Mouse (Mus musculus) left cerebral cortex, adult 8-10 months (tissue): ENCODE measurements around the gene Nedd8. TPM values are rescaled to one million over a fixed set of nuclear protein-coding genes. Genes with fewer than 3 reads are reported as not detected.

Source experiments
- DNase-seq, 2 experiments: peaks; one replicate each; pipeline ENCODE4 v3.0.0; 2022; ENCODE audit warnings: low spot score in 2 of 2
- total RNA-seq, 4 experiments: library from RNA; stranded (reverse); gene quantifications; 2 replicates each; pipeline ENCODE4 v1.2.4; 2022

The Nedd8 gene
- total RNA-seq, 4 experiments from 2014 or later, result 310 to 370 (median 342) TPM

DNA sequence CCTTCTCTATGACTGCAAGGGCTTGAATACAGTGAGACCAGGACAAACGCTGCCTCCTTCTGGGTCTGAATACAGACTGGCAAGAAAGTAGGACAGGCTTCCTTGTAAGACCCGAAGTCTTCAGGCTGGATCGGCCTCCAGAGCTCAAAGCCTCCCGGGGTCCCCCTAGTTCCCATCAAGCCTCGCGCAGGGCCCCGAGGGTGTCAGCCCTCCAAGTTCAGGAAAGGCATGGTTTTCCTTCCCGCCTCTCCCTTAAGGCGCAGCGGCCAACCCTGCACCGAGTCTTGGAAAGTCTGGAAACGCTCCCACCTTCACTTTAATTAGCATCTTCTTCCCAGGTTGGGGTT, 465 bp downstream of the Nedd8 start:
- no peak for DNase-seq

DNA sequence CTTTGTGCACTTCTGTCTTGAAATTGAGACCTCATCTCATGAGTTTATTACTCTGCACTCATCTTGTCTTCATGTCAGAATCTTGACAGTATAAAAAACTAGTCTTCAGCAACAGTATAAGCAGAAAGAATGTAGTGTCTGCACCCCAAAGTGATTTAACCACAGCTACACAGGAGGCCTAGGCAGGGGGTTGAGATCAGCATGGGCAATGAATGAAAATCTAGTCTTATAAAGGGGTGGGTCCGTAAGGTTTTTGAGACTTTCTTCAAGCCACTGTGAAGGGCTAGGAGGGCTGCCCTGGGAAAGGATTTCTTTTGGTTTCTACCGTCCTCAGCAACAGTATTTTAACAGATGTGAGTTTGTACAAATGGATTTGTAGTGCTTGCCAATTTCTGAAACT, 11.3 kb downstream of the Nedd8 start:
- DNase-seq, result no peak

DNA sequence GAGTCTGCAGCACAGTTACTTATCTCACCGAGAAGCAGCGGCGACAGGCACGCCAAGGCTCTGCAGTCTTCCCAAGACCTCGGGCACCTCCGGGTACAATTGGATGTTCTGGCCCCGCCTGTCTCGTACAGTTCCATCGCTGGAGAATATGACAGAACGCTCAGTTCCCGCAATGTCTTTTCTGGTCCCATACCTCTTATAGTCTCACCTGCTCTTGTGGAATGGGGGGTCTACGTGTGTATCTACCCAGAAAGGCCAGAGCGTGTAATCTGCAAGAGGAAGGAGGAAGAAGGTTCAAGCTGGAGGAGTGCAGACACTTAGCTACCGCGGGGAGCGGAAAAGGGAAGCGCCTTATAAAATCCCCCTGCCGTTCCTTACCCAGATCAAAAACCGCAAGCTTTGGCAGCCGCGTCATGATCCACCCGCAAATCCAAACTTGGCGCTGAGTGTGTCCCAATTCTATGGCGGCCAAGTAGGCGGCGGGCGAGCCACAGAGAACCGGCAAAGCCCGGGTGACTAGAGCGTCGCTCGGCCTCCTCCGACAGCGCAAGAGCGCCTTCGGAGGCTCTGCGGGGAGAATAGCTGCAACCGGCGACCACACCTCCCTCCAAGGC, 11.9 kb downstream of the Nedd8 start, which contains the start of gene Mdp1:
TSS of gene Mdp1 (minus strand) at position 549 of the 614 bp plus-strand sequence.
- peak; percentile 67 to 74 for DNase-seq

DNA sequence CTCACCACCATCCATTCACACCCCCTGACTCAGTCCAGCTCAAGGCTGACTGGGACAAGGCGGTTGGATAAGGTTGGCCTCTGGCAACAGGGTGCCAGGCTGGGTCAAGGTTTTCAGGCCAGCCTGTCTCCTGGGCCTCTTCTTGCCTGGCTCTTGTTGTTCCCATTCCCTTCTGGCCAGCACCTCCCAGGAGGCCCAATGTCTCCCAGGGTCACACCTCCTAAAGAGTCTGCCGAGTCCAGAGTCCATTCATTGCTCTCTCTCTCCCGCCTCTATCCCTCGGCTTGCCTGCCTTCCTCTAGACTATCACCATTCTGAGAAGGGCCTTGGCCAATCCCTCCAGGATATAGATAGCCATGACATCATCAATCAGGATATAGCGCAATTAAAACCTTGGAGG, 13.9 kb downstream of the Nedd8 start:
- no peak for DNase-seq

DNA sequence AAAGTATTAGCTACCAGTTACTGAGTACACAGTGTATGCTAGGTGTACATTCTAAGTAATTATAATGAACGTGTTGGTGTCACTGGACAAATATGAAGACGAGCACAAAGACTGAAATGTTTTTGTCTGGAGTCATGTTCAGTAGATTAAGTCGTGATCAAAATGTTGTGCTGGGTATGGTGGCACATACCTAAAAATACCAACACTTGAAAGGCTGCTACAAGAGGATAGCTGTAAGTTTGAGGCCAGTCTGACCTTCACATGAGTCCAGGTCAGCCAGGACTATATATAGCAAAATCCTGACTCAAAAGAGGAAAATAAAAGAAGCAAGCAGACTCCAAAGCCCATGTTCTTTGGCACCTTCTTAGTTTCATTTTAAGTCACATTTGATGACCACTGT, 15.0 kb downstream of the Nedd8 start:
- DNase-seq, result no peak

DNA sequence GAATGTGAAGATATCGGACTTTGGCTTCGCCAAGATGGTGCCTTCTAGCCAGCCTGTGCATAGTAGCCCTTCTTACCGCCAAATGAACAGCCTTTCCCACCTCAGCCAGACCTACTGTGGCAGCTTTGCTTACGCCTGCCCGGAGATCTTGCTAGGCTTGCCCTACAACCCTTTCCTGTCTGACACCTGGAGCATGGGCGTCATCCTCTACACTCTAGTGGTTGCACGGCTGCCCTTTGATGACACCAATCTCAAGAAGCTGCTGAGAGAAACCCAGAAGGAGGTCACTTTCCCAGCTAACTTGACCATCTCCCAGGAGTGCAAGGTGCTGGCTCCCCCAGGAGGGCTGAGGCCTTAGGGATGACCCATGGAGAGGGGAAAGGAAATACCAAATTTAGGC, 20.4 kb downstream of the Nedd8 start:
- no peak for DNase-seq

DNA sequence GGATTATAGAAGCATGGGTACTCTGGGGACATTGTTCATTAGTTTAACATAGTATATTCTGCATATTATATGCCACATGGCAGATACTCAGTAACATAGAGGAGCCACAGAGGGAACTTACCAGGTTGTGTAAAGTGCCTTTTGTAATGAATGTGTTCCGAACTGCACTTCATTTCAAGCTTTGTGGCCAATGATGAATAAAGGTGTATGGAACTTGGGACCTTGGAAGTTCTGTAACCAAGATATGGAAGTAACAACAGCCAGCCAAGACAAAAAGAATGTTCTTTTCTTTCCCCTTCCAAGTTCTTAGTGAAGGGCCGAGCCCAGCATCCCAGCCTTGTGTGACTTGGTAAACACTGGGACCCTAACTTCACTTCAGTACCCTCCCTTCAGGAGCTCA, 22.0 kb downstream of the Nedd8 start, which contains the start of gene Tssk4:
TSS of gene Tssk4 (plus strand) at position 301 of the 400 bp plus-strand sequence.
- no peak for DNase-seq

DNA sequence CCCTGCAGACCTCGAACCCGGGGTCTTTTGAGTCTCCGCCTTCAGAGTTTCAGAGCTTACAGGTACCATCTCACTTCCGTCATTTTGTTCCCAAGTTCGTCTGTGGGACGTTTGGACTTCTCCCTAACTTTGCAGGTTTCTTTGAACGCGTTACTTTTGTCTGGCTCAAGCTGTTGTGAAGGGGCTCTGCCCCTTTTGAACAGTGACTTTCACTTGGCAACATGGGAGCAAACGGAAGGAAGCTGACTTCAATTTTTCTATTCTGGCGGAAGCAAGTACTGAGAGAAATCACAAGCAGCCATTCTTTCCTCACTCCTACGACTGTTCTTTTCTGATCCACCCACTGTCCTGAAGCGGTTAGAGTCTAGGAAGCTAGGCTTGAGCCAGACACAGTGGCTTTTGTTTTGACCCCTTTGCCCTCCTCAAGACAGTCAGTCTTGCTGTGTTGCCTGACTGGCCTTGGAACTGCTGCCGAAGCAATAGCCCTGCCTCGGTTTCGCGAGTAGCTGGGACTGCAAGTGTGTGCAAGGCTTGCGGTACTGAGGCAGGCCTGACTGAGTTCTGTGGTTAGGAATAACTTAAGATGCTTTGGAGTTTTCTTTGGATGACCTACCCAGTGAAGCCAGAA, 27.5 kb downstream of the Nedd8 start:
- DNase-seq, result no peak

DNA sequence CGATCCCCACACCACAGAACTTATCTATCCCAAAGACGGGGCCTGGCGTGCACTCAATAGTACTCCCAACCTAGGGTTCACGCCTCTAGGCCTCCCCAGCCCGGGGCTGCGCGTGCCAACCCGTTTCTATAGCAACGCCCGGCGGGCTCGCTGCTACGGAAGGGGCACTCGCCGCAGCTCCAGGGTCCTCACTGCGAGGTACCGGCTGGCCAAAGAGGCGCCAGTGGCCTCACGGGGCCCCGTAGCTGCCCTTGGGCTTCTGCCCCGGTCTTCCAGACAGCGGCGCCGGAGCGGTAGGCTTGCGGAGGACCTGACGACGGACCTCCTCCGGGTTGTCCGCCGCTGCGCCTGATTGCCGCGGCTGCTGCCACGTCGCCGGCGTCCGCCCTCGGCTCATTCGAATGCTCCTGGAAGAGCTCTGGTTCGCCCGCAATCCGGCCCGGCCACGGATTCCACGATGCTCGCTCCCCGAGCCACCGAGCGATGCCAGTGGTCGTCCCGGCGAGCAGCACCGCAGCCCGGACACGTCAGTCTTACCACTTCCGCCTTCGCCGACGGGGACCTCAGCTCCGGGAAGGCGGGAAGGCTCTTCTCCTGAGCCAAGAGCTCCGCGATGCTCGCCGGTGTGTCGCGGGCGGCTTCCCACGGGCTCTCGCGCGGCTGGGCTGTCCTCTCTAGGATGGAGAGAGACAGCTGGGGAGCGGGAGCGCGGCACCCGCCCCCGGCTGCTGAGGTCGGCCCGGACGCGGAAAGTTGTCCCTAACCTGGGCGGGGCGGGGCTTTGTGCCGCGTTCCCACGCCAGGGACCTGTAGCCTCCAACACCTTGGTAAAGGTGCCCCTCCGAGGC, 28.6 kb downstream of the Nedd8 start, which contains the start of gene Tm9sf1:
TSS of gene Tm9sf1 (minus strand) at position 747 of the 848 bp plus-strand sequence.
- DNase-seq, result peak; percentile 79 to 87

DNA sequence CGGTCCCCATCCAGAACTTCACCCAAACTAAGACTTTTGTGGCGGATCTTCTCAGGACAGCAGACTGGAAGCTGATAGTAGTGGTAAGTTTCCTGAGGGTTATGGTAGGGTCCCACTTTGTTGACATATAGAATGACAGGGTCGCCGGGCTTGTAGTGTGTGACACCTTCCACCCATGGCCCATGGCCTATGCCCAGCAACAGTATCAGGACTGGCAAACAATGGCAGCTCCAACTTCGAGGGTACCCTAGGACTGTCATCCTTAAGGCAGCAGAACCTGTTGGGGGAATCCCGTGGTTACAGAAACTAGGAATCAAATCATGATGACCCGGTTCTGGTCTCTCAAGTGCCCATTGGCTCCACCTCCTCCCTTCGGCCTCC, 29.3 kb downstream of the Nedd8 start:
- DNase-seq, result no peak

DNA sequence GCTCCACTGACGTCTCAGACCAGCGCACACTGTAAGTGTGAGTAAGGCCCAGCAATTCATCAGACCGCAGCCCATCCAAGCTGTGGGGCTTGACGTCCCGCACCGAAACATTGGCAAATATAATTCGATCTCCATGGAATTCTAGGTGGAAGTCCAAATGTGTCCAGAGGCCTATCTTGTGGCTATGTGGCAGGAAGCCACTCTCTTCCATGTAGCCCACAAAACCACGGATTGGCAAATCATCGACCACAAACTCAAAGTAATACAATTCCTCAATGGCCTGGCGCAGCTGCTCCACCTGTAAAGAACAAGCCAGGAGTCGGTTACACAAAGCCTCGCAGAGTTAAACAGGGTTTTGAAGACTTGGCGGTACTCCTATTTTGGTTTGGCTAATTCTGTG, 30.6 kb downstream of the Nedd8 start:
- no peak for DNase-seq

DNA sequence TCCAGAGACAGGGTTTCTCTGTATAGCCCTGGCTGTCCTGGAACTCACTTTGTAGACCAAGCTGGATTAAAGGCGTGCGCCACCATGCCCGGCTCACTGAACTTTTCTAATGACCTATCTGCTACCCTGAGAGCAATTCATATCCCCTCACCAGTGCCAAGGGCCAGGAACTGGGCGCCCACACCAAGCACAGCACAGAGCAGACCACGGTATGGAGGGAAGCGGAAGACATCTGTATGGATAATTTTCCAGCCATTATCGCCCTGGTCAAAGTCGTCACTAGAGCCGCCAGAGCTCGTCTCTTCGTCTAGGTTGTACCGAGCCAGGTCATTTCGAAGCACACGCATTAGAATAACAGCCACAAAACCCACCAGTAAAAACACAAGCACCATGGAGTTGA, 31.1 kb downstream of the Nedd8 start:
- DNase-seq, result no peak

DNA sequence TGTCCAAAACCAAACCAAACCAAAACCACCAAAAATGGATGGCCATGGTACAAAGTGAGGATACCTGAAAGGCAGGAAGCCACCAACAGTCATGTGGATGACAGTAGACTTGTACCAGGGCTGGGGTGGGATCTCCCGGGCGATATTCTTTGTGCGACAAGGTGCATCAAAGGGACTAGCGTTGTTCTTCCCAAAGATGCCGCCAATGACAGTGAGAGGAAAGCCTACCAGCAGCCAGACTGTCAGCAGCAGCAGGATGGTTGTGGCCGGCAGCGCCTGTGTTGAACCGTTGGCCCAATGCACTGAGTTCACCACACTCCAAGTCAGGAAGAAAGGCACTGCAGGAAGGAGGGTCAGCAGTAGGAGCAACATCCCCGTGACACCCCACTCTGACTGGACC, 34.1 kb downstream of the Nedd8 start, which contains the start of gene Gm49378:
TSS of gene Gm49378 (minus strand) at position 101 of the 400 bp plus-strand sequence.
- DNase-seq, result no peak

DNA sequence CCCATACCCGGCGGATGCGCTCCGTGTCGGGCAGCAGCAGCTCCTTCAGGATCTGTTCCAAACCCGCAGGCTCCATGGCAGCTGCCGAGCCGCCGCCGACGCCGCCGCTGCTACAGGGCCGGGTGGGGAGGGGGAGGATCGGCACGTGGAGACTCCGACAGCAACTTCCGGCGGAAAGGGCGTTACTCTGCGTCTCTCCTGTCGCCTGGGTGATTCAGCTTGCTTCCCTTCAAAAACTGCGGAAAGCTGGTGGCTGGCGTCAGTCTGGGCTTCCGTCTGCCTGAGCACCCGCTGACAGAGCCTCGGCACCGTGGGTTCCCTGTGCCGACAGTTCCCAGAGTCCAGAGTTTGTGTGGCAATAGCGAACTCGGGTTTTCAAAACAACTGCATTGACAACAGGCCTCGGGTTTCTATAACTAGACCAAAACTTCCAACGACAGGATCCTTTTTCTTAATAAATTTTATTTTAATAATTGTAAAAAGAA, 36.4 kb downstream of the Nedd8 start, which contains the start of gene Ipo4:
TSS of gene Ipo4 (minus strand) at position 435 of the 485 bp plus-strand sequence.
- peak; percentile 72 to 86 for DNase-seq

DNA sequence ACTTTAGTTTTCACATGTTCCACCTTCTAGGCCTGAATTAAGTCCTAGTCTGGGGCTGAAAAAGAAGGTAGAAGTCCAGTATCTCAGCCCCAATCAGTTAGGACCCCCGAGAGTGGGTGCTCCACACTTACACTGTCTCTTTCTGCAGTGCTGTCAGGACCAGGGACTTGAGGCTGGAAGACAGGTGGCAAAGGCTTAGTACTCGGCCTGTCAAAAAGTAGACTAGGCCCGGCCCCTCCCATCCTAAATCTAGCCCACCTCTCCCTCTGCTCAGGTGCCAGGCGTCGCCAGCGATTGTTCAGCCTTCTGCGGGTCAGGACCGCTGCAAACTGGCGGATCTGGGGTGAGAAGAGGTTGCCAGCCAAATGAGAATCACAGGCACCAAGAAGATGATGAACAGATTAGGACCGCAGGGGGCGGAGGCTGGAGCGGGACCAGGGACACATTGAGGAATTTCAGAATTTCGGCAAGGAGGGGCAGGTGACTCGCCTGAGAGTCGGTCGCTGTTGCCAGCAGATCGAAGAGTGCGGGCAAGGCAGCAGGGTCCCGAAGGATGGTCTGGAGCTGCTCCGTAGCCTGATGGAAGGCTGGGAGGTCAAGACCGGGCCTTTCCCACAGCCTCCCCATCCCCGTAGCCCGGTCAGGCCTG, 36.9 kb downstream of the Nedd8 start:
- DNase-seq, result no peak

DNA sequence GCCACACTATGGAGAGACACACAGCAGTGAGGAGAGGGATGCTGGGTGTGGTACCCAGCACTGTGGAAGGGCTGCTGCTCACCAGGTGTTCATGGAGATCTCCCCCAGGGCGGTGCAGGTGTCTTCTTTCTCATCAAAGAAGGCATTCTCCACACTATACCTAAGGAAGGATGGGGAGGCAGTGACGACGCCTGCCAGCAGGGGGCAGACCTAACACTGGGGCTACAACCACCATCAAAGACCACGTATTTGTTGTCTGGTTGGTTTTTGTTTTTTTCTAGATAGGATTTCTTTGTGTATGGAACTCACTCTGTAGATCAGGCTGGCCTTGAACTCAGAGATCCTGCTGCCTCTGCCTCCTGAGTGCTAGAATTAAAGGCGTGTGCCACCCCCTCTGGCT, 42.6 kb downstream of the Nedd8 start:
- peak in 1 of 2 experiments; percentile 25 for DNase-seq

DNA sequence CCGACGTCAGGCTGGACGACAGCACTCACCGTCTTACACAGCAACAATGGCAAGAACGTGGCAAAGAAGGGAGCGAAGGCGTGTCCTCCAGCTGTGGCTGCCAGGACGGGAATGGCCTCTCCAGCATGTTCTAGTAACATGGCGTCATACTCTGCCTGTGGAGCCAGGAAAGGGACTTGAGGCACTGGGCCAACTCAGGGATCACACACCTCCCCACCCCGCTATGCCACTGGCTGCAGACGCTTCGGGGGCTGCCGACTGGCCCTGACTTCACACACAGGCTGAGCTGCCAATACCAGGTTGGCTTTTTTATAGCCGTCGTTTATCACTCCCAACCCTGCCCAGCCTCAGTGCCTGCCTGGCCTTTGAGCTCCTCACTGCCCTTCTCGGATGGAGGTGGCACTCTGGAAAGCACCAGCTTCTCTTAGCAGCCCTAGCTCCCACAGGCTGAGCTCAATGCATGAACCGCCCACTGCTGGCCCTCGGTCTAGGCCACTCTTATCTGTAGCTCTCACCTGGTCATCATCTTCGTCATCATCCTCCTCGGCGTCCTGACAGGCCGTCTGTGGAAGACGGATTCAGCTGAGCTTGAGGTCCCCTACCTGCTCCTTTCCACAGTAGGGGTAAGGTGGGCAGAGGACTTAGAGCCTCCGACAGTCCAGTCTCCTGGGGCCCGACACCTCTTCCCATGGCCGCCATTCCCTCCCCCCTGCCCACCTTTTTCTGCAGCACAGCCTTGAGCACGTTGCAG, 43.7 kb downstream of the Nedd8 start:
- no peak for DNase-seq

DNA sequence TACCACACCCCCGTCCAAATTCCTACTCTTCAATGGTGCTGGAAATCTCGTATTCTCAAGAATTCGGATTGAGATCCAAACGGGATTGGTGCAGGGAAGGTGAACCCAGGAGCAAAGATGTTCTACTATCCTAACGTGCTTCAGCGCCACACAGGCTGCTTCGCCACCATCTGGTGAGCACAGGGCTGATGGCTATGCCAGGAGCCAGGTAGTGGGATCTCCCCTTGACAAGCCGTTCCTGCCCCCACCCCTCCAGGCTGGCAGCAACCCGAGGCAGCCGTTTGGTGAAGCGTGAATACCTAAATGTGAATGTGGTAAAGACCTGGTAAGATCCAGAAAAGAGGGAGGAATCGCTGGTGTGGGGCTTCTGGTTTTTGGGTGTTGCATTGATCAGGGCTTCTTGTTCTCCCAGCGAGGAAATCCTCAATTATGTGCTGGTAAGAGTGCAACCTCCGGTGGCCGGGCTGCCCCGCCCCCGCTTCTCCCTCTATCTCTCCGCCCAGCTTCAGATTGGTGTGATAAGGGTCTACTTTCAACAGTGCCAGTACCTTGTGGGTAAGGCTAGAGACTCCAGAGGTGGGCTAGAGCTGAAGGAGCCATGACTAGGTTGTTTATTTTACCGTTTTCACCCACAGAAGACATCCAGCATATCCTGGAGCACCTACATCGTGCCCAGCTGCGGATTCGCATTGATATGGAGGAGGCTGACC, 53.3 kb downstream of the Nedd8 start:
- no peak for DNase-seq

DNA sequence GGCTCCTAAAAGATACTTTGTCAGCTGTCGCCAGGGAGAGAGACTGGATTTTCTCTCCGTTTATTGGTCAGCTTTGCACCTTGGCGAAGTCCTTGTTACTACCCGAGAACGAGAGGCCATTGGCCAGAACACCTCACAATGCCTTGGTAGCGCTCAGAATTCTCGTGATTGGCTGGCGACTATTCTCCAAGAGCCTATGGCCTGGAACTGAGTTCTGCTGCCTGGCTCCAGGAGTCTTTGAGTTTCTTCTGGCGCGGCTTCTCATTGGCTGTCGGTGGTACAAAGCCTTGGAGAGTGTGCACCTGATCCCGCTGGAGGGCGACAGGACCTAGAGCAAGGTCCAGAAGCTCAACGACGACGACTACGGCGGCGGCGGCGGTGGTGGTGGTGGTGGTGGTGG, 54.1 kb downstream of the Nedd8 start, which contains the start of gene Rec8:
TSS of gene Rec8 (plus strand) at position 216 of the 400 bp plus-strand sequence.
- DNase-seq, result no peak

DNA sequence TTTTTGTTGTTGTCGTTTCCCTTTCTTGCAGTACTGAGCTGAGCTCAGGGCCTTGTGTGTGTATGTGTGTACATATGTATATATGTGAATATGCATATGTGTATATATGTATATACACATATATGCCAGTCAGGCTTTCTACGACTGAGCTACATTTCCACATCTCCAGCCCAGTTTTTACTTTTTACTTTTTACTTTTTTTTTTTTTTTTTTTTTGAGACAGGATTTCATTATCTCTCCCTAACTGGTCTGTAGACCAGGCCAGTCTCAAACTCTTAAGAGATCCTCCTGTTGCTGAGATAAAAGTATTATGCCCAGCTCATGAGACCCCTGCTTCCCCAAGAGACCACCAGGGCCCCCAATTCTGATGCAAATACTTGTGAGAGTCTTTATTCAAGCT, 55.1 kb downstream of the Nedd8 start:
- no peak for DNase-seq
